Mouse (Mus musculus): Measurements from ENCODE around the gene Slc1a5. TPM values are rescaled to one million over a fixed set of nuclear protein-coding genes. Genes with fewer than 3 reads are reported as not detected.
A peak's percentile ranks its signal among the peaks of the same experiment; 100 is the strongest.

The Slc1a5 gene
- total RNA-seq, 2 experiments from 2014 or later: 51.8 to 55.1 TPM

DNA sequence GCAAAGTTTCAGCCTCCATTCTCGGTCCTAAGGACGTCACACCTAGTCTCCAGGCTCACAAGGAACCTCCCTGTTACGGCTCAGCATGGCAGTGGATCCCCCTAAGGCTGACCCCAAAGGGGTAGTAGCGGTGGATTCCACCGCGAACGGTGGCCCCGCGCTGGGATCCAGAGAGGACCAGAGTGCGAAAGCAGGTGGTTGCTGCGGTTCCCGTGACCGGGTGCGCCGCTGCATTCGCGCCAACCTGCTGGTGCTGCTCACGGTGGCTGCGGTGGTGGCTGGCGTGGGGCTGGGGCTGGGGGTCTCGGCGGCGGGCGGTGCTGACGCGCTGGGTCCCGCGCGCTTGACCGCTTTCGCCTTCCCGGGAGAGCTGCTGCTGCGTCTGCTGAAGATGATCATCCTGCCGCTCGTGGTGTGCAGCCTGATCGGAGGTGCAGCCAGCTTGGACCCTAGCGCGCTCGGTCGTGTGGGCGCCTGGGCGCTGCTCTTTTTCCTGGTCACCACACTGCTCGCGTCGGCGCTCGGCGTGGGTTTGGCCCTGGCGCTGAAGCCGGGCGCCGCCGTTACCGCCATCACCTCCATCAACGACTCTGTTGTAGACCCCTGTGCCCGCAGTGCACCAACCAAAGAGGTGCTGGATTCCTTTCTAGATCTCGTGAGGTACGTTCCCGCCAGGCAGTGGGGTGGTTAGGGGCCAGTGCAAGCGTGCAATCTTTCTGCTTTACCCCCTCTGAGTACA lies 845 bp downstream of the Slc1a5 start:
- DNase-seq (ENCODE audit: low spot score in 2 of 2): peak; percentile 27 to 50

DNA sequence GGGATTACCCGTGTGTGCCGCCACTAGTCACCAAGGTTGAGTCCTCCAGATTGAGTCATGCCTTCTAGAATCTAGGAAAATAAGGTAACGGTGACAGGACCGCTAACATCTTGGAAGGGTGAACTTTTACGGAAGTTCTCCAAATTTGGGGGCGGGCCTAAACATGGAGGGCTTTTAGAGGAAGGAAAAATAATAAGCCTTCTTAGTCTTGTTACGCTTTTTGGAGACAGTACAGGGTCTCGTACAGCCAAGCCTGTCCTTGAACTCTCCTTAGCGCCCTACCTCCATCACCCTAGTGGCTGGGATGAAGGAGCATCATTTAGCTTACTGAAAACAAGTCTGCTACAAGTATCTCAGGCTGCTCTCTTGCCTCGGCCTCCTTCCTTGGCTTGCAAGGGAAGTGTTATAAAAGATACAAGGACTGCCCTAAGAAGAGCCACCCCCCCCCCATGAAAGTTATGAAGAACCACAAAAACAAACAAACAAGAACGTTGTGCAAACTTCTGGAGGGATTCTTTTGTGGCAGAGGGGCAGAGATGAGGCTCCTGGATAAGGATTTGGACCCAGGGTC lies 1.5 kb downstream of the Slc1a5 start:
- no peak for DNase-seq (ENCODE audit: low spot score in 2 of 2)

DNA sequence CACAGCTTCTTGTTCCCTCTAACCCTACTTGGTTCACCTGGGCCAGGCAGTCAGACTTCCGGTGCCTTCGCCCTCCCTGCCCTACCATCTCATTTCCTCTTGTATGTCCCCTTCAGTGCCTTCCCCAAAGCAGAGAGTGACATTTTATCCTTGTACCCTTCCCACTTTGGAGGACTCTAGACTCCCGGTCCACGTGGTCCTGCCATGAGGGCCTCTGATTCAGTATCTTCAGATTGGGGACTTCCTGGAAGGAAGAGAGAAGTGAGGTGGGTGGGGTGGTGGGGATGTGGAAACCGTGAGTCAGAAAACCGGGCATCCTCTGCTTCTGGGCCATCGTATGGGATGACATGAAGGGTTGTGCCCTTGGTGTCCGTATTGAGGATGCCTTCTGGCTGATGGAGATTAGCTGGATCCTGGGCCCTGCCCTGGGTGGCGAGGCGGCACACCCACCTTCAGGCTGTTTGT lies 2.1 kb downstream of the Slc1a5 start:
- no peak for DNase-seq (ENCODE audit: low spot score in 2 of 2)

DNA sequence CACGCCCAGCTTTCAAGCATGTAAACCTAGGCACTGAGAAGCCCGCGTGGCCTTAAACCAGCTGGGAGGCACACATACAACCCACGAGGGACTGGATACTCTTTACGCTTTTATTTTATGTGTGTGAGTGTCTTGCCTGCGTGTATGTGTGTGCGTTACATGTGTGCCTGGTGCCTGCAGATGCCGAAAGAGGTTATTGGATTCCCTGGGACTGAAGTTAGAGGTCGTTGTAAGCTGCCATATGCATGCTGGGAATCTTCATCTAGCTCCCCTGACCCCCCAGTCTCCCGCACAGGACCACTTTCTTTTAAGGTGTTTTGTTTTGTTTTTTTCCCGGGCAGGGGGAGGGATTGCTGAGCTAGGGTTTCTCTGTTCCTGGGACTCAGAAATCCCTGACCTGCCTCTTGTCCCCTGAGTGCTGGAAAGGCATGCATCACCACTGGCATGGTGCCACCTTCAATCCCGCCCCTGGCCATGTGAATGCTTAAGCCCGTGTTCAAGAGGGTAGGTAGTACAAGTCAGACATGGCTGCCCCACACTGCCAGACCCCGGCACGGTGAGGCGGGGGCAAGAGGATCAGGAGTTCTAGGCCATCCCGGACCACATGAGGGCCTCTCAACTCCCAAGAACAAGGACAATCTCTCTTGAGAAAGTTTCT lies 2.7 kb downstream of the Slc1a5 start:
- DNase-seq (ENCODE audit: low spot score in 2 of 2): peak; percentile 43 to 59

DNA sequence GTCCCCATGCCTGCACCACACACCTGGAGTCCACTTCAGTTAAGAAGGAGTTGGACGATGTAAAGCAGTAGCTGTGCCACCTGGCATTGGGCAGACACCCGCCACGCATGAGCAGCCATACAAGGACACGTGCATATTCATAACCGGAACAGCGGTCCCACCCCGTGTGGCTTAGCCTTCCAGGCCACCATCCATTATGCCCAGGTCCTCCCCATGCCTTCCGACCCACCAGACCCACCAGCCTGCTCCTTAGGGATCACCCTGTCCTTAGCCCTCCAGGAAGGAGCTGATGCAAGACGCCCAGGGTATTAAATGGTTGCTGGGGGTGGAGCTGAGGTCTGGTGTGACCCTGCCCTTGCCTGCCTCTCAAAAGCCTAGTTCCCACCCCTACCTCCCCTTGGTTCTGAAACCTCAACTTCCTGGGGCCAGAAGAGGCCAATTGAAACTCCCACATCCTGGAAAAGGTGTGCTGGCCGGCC lies 3.4 kb downstream of the Slc1a5 start:
- DNase-seq (ENCODE audit: low spot score in 2 of 2): no peak

DNA sequence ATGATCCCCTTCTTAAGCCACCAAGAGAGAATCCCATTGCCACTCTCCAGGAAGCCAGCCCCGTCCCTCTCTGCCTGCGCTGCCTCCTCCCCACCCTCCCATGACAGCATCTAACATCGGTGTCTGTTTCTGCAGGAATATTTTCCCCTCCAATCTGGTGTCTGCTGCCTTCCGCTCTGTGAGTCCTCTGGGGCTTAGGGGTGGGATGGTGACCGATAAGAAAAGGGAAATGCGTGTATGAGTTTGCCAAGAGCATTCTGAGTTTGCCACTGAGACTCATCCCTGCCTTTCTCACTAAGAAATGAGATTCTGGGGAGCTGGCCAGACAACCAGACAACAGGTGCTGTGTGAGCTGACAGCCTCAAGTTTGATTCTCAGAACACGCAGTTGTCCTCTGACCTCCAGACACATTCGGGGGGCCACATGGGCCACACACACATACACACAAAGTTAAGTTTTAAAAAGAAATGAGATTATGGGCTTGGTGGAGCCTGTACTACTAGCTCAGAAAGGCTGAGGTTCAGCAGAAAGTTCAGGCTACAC lies 4.5 kb downstream of the Slc1a5 start:
- DNase-seq (ENCODE audit: low spot score in 2 of 2): no peak

DNA sequence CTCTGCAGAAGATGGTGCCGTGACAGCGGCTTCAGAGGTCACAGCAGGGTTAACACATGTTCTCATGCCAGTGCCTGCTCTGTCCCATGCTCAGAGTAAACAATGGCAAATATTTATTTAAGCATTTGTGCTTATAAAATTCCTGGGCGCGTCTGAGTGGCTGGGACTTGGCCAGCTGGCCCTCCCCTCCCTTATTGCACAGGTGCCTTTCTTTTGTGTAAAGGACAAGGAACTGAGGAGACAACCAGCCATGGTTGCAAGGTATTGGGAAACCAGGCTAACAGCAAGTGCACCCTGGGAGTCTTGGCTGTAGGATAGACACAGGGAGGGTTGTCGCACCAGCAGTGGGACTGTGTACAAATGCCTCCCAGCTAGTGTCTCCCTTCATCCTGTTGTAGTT lies 11.2 kb downstream of the Slc1a5 start:
- DNase-seq (ENCODE audit: low spot score in 2 of 2): no peak

DNA sequence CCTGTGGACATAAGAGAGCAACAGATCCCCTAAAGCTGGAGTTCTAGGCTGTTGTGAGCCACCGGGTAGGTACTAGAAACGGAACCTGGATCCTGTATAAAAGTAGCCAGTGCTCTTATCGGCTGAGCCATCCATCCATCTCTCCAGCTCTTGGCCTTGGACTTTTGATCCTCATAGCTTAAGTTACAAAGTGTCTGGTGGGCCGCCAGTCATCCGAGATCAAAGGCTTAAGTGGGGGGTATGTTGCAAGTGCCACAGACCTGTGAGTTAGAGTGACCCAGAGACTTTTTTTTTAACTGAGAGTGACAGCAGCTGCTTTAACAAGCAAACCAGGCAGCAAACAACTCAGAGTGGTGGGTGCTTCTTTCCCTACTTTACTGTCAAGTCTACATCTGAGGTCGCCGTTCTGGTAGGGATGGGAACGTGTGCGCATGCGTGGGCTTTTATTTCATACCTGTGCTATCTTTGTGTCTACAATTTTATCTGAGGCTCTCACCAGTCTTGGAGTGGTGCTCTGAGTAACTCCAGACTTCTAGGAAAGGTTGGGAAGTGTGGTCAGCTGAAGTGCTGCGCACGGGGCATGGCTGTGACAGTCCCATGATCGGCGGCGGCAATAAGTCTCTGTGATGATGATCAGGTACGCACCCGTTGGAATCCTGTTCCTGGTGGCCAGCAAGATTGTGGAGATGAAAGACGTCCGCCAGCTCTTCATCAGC lies 12.0 kb downstream of the Slc1a5 start:
- no peak for DNase-seq (ENCODE audit: low spot score in 2 of 2)

DNA sequence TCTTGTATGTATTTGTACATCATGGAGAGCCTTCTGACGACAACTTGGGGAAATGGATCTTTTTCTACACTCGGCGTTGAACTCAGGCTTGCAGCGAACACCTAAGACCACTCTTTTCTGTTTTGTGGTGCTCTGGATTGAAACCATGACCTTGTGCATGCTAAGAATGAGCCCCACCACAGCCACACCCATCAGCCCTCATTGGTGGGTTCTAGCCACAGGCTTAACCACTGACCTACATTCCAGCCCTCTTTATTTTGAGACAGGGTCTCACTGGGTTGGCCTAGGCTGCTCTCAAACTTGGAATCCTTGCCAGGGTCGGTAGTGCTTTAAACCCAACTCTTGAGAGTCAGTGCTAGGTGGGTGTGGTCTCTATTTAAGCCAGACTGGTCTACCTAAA lies 13.7 kb downstream of the Slc1a5 start:
- DNase-seq (ENCODE audit: low spot score in 2 of 2): no peak

DNA sequence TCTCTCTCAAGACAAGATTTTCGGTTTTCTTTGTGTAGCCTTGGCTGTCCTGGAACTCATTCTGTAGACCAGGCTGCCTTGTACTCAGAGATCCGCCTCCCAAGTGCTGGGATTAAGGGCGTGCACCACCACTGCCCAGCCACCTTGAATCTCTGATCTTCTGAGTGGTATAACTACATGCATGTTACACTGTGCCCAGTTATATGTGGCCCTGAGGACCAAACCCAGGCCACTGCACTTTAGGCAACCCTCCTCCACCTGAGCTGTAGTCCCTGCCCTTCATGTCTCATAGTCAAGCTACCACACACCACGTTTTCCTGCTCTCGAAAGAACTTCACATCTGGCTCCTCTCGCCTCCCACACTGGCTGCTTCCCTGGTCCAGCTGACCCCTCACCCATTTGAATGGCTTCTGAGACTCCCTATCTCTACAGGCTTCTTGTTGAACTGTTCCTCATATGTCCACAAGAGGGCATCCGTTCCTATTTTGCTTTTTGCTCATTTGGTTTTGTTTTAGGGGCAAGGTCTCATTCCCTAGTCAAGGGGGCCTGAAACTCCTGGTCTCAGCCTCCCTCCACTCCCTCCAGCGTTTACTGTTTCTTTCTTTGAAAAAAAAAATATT lies 23.4 kb downstream of the Slc1a5 start:
- peak in 1 of 2 experiments; percentile 8 for DNase-seq (ENCODE audit: low spot score in 2 of 2)

DNA sequence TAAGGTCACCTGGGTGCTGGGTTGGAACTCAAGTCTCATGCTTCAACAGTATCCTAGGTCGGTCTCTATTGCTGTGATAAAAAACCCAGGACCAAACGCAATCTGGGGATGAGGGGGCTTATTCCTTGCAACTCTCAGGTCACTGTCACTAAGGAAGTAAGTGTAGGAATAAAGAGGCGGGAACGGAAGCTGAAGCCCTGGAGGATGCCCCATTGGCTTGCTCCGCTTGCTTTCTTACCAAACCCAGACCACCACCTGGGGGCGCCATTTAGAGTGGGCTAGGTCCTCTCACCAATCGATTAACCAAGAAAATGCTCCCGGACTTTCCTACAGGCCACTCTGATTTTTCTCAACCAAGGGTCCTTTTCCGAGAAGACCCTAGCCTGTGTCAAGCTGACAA lies 26.8 kb downstream of the Slc1a5 start:
- no peak for DNase-seq (ENCODE audit: low spot score in 2 of 2)

DNA sequence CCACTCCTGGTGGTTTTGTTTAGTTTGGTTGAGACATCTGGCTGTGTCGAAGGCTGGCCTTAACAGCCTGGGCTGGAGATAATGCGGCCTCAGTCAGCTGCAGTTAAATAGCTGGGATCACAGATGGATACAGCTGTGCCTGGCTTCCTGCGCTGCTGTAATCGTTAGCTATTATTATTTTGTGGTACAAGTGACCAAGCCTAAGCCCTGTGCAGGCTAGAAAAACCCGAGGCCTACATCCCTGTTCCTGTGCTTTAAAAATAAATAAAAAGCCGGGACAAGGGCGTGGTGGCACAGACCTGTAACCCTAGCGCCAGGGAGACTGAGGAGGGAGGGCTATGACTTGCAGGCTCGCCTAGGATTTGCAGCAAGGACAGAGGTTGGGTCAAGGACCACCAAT lies 27.5 kb downstream of the Slc1a5 start:
- no peak for DNase-seq (ENCODE audit: low spot score in 2 of 2)

DNA sequence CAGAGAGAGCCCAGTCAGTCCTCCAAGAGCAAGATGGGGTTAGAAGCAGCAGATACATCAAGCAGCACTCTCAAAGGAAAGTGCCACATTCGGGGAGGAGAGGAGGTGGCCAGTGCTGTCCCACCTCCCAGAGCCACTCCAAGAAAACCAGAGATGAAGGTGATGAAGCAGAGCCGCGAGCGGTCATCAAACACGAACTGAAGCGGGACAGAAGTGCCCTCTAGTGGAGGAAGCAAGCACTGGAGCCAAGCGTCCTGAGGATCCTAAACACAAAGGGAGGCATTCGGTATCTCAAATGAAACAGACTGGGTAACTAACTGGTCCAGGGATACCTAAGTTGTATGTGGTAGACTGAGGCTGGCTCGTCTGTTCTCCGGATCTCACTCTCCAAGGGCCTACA lies 28.6 kb downstream of the Slc1a5 start:
- DNase-seq (ENCODE audit: low spot score in 2 of 2): peak; percentile 36 to 71

DNA sequence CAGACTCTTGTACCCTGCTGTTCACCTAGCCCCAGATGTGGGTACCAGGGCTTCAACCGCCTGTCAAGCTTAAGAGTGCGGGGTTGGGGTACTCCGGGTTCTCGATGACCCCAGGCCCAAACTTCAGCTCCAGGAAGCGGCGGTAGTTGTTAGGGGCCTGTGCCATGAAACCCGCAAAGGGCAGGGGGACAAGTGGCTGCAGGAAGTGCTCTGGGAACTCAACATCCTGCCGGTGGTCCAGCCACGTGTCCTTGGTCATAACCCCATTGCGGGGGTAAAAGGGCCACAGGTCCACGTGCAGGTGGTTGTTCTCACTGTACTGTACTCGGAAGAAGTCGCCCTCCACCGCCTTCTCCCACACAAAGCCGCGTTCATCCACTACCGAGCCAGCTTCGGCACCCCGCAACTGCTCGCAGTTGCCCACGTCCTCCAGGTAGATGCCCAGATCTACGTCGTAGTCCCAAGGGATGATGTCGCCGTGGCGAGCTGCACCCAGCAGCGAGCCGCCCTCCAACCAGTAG lies 29.3 kb downstream of the Slc1a5 start:
- DNase-seq (ENCODE audit: low spot score in 2 of 2): peak in 1 of 2 experiments; percentile 13

DNA sequence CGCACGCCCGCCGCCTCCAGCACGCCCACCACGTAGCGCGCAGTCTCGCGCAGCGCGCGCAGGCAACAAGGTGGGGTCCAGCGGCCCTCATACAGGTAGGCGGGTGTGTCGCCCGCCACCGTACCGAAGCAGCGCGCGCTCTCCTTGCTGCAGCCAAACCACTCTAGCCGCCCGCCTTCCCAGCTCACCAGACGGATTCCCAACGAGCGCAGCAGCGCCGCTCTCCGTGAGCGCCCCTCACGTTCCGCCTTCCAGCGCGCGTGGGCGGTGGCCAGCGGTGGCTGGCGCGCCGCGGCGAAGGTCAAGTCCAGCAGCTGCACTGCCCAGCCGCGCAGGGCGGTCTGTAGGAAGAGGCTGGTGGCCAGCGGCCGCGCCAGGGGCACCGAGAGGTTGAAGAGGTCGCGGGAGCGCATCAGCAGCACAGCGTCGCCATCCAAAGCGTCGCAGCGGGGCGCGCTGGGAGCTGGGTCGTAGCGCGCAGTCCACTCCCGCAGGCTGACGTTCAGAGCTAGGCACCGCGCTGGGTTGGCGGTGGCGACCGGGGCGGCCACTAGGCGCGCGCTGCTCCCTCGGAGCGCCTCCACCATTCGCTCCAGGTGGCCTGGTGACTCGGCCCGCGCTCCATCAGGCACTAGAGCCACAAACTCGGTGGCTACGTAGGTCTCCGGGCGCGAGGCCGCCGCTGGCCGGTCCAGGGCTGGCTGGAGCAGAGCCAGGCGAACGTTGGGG lies 29.9 kb downstream of the Slc1a5 start:
- peak in 1 of 2 experiments; percentile 38 for DNase-seq (ENCODE audit: low spot score in 2 of 2)

DNA sequence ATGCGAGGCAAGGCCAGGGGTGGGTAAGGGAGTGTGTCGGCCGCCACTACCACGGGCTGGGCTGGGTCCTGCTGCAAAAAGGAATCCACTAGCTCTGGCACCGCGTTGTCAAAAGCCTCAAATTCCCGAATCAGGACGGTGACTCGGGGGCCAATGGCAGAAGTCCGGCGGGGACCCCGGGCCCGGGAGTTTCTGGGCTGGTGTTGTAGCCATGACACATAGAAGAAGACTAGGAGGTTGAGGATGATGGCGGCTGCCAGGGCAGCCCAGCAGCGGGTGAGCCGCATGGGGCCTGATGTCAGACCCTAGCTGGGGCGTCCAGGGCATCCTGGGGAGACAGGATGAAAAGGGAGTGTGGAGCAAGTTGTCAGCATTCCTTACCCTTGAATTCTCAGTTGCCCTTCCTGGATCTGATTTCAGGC lies 30.5 kb downstream of the Slc1a5 start:
- DNase-seq (ENCODE audit: low spot score in 2 of 2): no peak

DNA sequence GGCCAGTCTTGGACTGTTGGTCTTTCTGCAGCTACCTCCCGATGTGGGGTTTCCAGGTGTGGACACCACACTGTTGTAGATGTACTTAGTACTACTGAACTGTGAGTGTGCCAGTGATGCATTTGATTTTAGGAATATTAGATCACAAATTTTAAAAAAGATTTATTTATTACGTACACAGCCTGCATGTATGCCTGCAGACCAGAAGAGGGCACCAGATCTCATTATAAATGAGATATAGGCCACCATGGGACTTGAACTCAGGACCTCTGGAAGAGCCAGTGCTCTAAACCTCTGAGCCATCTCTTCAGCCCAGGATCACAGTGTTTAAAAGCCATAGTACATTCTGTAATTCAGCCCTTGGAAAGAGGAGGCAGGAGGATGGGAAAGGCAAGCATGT lies 31.4 kb downstream of the Slc1a5 start:
- DNase-seq (ENCODE audit: low spot score in 2 of 2): no peak

DNA sequence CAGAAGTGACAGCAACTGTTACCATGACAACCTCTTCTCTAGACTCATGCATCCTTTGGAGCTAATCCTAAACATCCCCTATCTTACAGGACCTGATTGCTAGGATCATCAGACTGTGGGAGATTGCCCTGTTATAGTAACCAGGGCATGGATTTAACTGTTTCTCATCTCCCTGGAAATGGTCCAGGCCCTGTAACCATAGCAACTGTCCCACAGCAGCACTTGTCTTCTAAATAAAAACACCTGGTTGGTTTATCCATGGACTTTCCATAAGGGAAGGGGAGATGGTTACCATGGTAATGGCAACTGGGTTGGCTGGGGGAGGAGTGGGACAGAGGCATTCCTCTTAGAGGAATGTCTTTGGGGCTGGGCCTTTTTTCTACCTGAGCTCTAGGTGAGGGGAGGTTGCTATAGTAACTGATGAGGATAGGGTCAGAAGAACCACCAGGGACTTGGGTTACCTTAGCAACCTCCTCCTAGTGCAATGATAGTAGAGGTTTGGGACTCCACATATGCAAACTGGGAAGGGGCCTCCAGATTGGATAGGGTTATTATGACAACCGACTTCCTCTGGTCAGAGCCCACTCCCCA lies 34.3 kb downstream of the Slc1a5 start, which contains the start of gene Strn4:
Strn4 (plus strand) TSS at position 539 of the 591 bp plus-strand sequence.
- no peak for DNase-seq (ENCODE audit: low spot score in 2 of 2)

DNA sequence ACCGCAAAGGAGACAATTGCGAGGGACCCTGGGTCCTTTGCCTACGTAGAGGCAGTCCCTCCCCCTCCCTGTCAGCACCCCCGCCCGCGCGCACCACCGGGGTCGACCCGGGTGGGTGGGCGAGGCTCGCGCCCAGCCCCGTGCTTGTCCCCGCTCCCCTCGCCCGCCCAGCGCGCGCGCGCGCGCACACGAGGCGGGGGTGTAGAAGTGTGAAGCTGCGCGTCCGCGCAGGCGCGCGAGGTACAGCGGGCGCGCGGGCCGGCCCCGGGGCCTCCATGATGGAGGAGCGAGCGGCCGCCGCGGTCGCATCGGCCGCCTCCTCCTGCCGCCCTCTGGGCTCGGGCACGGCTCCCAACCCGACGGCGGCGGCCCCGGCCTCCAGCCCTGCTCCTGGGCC lies 34.9 kb downstream of the Slc1a5 start:
- peak; percentile 76 to 79 for DNase-seq (ENCODE audit: low spot score in 2 of 2)

All from gastrocnemius, postnatal 4 days (tissue).